Mouse (Mus musculus) left cerebral cortex, adult 8-10 months (tissue): Measurements from ENCODE around the gene Trmt44. TPM values are rescaled to one million over a fixed set of nuclear protein-coding genes. Genes with fewer than 3 reads are reported as not detected.

Experiments used
- DNase-seq, 2 experiments: peaks; one replicate each; pipeline ENCODE4 v3.0.0; 2022; ENCODE audit warnings: low spot score in 2 of 2
- total RNA-seq, 4 experiments: library from RNA; stranded (reverse); gene quantifications; 2 replicates each; pipeline ENCODE4 v1.2.4; 2022

Trmt44 gene
- total RNA-seq = 1 to 10 TPM; 7.2 to 7.9 (median 7.5) TPM

DNA sequence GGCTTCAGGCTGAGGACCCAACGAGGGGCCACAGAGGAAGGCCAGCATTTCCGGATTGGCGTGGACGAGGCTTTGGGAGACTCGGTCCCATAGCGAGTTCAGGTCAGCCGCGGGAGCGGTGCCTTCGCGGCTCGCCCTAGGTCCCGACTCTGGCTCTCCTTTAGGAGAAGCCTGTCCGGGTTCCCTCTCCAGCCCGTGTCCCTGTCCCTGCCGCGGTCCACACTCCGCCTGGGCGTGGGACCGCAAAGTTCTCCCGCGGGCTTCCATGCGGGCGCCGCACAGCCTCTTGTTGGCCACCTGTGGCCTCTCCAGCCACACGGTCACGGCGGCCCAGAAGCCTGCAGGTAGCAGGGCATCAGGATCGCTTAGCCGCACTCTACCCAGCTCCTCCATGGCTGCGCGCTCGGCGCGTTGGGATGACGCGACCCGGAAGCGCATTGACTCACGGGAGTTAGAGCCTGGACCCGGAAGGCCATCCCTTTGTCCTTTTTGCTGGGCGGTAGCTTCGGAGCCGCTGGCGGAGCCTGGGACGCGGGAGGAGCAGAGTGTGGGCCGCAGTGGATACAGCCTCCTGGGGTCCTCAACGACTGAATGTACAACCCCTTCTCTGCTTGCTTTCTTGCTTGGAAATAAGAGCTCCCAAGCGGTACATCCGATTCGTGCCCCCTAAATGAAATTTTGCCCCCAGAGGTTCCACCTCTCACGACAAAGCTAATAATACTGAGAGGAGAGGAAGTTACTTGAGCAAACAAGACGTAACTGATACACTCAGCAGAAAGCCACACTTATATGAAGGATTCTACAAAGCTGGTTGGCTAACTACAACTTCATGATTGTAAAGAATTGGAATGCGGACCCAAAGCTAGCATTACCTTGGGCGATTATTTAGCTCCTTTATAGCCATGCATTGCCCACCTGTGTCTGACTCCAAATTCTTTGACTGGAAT, at the start of gene Trmt44:
Gene Trmt44, minus strand, starts transcription at position 418 of the 947 bp plus-strand sequence.
- peak; percentile 84 to 93 for DNase-seq

GRCm38 (mm10) chr5:35623831-35624230, 49.0 kb upstream of the Trmt44 start:
- no peak for DNase-seq

DNA sequence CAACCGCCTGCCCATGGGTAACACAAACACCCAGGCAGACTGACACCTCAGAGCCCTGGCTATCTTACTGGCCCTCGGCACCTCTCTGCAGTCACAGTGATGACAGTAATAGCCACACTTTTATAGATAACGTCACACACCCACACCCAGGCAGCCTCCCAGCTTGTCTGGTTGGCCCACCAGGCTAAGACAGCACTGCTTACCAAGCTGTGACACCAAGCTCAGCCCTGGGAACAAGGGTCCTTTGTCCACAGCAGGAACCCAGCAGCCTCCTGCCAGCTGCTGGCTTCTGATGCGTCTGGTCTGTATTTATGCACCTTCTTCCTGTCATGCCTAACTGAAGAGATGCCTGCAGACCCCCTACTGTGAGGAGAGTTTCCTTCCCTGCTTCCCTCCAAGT, 46.2 kb upstream of the Trmt44 start:
- DNase-seq = no peak

DNA sequence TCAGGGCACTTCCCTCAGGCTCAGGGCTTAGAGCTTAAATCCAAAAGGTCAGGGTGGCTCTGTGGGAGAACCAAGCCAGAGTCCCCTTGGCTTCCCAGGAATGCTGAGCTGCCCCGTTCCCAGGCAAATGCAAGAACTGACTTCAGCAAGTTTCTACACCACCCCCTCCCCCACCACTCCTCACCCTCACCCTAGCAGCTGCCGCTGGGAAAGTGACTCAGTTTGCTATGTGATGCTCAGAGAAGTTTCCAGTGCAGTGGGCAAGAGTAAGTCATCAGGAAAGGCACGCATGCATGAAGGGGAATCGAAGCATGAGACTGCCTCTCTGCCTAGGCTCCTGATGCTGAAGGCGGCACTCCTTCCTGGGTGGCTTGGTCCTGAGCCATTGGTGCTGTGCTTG, 42.1 kb upstream of the Trmt44 start:
- DNase-seq = no peak

- DNase-seq = no peak
These were observed 37.9 kb upstream of the Trmt44 start for GRCm38 (mm10) chr5:35612722-35613121.

- no peak for DNase-seq
These were observed 37.0 kb upstream of the Trmt44 start for GRCm38 (mm10) chr5:35611900-35612299.

GRCm38 (mm10) chr5:35611170-35611569, 36.3 kb upstream of the Trmt44 start:
- DNase-seq = no peak

DNA sequence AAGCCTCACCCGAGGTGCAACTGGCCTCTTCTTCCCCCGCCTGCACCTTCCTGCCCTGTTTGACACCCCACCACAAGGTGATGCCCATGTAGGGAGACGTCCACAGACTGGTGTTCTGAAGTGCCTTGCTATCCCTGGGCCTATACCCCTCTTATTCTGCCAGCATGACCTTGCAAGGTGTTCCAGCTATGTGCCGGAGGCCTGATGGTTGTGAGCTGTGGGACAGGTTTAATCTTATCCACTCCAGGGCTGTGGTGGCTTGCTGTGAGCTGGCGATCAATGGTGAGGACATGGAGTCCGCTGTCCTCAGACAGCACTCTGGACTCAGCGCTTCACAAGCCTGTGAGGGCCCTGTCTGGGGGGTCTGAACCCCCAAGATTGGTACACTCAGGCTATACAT, 35.5 kb upstream of the Trmt44 start:
- no peak for DNase-seq

GRCm38 (mm10) chr5:35609971-35610370, 35.1 kb upstream of the Trmt44 start:
- DNase-seq = no peak

GRCm38 (mm10) chr5:35609381-35609780, 34.5 kb upstream of the Trmt44 start:
- no peak for DNase-seq

DNA sequence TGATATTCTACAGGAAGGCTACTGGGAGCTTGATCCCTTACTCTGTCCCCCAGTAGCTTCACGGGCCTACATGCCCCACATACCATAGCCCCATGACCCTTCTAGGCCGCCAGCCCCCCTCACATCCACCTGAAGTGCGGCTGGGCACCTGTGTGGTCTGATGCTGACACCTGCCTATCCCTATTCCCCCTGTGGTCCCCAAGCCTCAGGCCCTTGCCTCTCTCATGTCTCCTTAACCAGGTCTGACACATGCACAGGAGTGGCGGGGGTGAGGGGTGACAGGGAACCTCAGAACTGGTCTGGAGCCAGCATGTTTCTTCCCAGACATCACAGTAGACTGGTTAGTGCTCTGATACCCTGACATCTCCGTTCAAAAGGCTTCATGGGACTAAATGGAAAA, 33.7 kb upstream of the Trmt44 start:
- no peak for DNase-seq

DNA sequence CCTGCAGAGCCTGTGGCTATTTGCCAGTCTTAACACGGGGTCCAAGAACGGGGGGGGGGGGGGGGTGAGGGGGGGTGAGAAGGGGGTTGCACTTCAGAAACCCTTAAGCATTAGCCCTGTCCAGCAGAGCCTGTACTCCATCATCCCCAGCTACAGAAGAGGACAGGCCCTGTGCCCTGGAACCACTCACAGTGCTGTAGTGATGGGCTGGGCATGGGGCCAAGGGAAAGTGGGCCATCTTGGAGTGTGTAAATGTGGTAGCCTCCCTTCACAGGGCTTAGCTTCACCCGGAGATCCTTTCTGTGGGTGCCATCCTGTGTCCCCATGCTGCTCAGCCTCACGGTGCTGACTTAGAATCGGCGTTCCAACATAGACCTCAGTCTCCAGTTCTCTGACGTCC, 32.9 kb upstream of the Trmt44 start:
- no peak for DNase-seq

GRCm38 (mm10) chr5:35606800-35607199, 31.9 kb upstream of the Trmt44 start:
- no peak for DNase-seq

DNA sequence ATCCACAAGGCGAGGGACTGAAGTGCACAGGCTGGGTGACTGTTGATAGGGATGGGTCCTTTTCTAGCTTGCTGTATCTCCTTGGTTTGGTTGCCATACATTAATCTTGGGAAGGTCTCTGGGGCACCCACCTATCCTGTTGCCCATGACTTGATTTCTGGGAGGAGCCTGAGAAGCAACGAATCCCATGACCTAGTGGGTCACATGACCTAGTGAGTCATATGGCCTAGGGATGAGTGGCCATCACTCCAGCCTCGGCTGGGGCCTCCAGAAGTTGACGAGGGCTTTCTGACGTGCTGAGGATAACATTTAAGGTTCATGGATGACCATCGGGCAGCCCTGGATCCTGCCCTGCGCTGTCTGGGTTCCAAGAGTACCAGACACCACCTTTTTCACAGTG, 30.5 kb upstream of the Trmt44 start:
- no peak for DNase-seq

DNA sequence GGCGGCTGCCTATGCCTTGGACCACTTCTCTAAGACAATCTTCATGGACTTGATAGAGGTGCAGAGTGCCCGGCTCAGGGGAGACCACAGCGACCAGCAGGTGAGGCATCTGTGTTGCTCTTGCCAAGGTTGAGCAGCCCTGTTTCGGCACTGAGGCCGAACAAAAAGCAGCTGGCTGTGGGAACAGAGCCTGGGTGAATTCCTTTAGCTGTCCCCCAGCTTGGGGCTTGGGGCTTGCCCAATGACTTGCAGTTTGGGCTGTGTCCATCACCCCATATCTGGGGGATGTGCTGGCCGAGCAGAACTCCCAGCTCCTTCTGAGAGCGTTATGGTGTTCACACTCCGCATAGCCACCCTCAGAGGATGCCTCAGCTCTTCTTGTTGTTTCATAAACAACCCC, 26.7 kb upstream of the Trmt44 start:
- no peak for DNase-seq

- no peak for DNase-seq
These were observed 25.4 kb upstream of the Trmt44 start for GRCm38 (mm10) chr5:35600233-35600632.

GRCm38 (mm10) chr5:35596169-35597160, 21.6 kb upstream of the Trmt44 start:
- no peak for DNase-seq

DNA sequence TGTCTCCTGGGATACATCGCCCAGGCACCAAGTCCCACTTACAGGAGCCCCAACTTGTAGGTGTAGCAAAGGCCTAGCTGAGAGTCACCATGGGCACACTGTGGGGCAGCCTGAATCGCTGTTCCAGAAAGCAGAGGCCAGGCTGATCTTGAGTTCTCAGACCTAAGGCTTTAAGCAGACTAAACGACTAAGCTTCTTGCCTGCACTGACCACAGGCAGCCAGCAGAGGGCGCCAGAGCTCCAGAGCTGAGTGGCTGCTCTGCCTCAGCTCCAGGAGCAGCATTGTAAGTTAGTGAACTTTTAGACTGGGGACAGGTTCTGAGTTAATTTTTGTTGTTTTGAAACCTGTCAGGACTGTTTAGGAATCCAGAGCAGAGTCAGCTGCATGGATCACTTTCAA, 20.8 kb upstream of the Trmt44 start:
- peak in 1 of 2 experiments; percentile 71 for DNase-seq

GRCm38 (mm10) chr5:35594768-35595167, 19.9 kb upstream of the Trmt44 start:
- DNase-seq = no peak

DNA sequence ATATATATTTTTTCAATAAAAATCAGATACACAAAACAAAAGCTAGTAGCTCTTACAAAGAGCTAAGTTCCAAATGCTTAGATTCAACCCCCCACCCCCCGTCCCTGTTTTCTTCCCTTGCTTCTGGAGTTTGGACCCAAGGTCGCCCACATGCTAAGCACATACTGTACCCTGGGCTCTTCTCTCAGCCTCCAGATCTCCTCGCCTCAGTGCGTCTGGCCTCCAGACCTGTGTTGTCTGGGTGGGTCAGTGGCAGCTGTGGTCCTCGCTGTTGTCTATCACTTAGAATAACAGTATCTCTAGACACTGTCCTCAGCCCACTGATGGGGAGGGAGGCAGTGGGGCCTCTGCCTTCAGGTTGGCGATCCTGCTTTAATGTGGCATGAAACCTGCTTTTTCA, 18.4 kb upstream of the Trmt44 start:
- no peak for DNase-seq

DNA sequence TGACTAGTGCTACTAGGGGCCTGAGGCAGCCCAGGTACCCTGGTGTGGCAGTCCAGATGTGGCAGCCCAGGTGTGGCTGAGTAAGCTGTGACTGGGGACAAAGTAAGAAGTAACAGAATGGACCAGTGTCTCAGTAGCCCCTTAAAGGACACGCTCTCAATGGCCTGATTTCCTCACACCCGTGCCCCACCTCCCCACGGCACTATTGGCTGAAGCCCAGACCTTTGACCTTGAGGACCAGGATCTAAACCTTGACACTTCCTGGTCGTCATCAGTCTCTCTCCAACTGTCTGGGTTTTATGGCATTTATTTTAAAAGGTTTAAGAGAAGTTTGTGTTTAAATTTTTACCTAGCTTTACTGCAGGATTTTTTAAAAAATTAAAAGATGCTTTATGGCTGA, 18.0 kb upstream of the Trmt44 start:
- DNase-seq = no peak
